Mouse (Mus musculus): ENCODE data around the gene Ifitm3. TPM values are rescaled to one million over a fixed set of nuclear protein-coding genes. Genes with fewer than 3 reads are reported as not detected.
A peak's percentile ranks its signal among the peaks of the same experiment; 100 is the strongest.
"Not testable (repeated sequence)": the region's sequence is repeated elsewhere in the genome, so short reads cannot be mapped to it uniquely, and the experiment has no call there.

The Ifitm3 gene
- polyA plus RNA-seq, 1 experiment from 2014 or later, result 37.3 TPM

DNA sequence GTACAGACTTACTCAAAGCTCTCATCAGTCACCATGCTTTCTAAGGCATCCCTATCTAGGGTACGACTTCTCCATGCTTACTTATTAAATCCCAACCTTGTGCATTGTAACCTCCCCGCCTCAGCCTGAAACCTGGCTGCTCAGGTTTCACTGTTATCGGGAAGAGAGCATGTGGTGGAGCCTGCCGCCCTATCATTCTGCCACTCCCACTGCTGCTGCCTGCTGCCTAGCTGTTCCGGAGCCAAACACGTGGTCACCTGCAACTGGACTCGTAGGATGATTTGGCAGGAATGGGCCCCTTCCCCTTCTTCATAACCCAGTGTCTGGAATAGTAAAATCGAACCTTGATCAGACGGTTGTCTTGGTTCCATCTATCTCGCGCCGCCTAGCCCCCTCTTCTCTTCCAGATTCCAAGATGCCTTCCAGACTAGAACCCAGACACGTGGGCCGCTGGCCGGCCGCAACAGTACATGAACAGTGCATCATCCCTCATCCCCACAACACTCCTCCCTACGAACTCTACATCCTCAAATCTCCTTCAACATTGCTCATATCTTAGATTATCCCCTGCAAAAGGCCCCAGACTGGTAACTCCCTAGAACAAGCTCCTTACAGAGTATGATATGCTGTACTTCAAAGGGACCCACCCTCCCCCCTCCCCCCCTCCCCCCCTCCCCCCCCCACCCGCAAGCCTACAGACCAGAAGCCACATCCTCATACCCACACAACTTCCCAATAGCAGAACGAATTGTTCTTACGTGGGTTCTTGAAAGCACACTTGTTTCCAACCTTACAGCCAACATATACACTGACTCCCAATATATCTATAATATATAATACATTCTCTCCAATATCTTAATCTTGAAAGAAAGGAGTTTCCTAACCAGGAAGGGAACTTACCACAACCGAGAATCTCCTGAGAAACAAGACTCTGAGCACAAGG lies 27.8 kb upstream of the Ifitm3 start:
- WGBS, result 88% methylated on average over 20 of the region's 21 CpGs
- Histone ChIP-seq H3K4me1 (ENCODE audit: control insufficient read depth, insufficient read depth, low read length) (no peaks in the 10 kb centered on the region), H3K4me3 (ENCODE audit: low read depth, low read length) (no peak overlapping the region), H3K36me3 (ENCODE audit: control insufficient read depth, insufficient read depth, low read length) (no peaks in the 10 kb centered on the region), H3K9ac (ENCODE audit: low read depth, low read length) (no peak overlapping the region), H3K27me3 (ENCODE audit: control insufficient read depth, insufficient read depth, low read depth, low read length) (no peaks in the 10 kb centered on the region), H3K4me2 (ENCODE audit: low read length) (no peak overlapping the region), H3K27ac (ENCODE audit: low read length) (no peak overlapping the region), H3K9me3 (replicated peaks; ENCODE audit: control insufficient read depth, low read length, poor library complexity, severe bottlenecking) (no peaks in the 10 kb centered on the region)
- no peak for ATAC-seq

GRCm38 (mm10) chr7:141036624-141037023 lies 26.1 kb upstream of the Ifitm3 start:
- H3K9ac ChIP-seq (ENCODE audit: low read depth, low read length), result not testable (repeated sequence)

GRCm38 (mm10) chr7:141032458-141033167 lies 22.0 kb upstream of the Ifitm3 start:
- 84% methylated on average over 9 of the region's 9 CpGs for WGBS
- no peak overlapping the region for H3K27ac ChIP-seq (ENCODE audit: low read length)
- H3K9me3 ChIP-seq (replicated peaks; ENCODE audit: control insufficient read depth, low read length, poor library complexity, severe bottlenecking), result no peaks in the 10 kb centered on the region
- ATAC-seq, result no peak
- no peaks in the 10 kb centered on the region for H3K36me3 ChIP-seq (ENCODE audit: control insufficient read depth, insufficient read depth, low read length)
- no peak overlapping the region for H3K4me2 ChIP-seq (ENCODE audit: low read length)
- no peaks in the 10 kb centered on the region for H3K27me3 ChIP-seq (ENCODE audit: control insufficient read depth, insufficient read depth, low read depth, low read length)
- H3K4me1 ChIP-seq (ENCODE audit: control insufficient read depth, insufficient read depth, low read length), result no peaks in the 10 kb centered on the region
- H3K4me3 ChIP-seq (ENCODE audit: low read depth, low read length), result no peak overlapping the region
- H3K9ac ChIP-seq (ENCODE audit: low read depth, low read length), result no peak overlapping the region

More at GRCm38 (mm10) chr7:141036624-141037023, 26.1 kb upstream of the Ifitm3 start:
- WGBS, result 75% methylated on average over 1 of the region's 2 CpGs
- H3K36me3 ChIP-seq (ENCODE audit: control insufficient read depth, insufficient read depth, low read length); H3K4me3 ChIP-seq (ENCODE audit: low read depth, low read length); H3K27me3 ChIP-seq (ENCODE audit: control insufficient read depth, insufficient read depth, low read depth, low read length); H3K4me1 ChIP-seq (ENCODE audit: control insufficient read depth, insufficient read depth, low read length); ATAC-seq; H3K27ac ChIP-seq (ENCODE audit: low read length); H3K4me2 ChIP-seq (ENCODE audit: low read length); H3K9me3 ChIP-seq (replicated peaks; ENCODE audit: control insufficient read depth, low read length, poor library complexity, severe bottlenecking): not testable (repeated sequence)

GRCm38 (mm10) chr7:141030390-141030789 lies 19.8 kb upstream of the Ifitm3 start:
- H3K27ac ChIP-seq (ENCODE audit: low read length), result no peak overlapping the region
- H3K4me2 ChIP-seq (ENCODE audit: low read length), result no peak overlapping the region
- H3K4me1 ChIP-seq (ENCODE audit: control insufficient read depth, insufficient read depth, low read length), result peaks cover 7% of the 10 kb centered on the region
- H3K9ac ChIP-seq (ENCODE audit: low read depth, low read length), result no peak overlapping the region
- H3K9me3 ChIP-seq (replicated peaks; ENCODE audit: control insufficient read depth, low read length, poor library complexity, severe bottlenecking), result no peaks in the 10 kb centered on the region
- WGBS, result 35% methylated on average over 3 of the region's 3 CpGs
- no peaks in the 10 kb centered on the region for H3K27me3 ChIP-seq (ENCODE audit: control insufficient read depth, insufficient read depth, low read depth, low read length)
- no peak for ATAC-seq
- no peak overlapping the region for H3K4me3 ChIP-seq (ENCODE audit: low read depth, low read length)
- no peaks in the 10 kb centered on the region for H3K36me3 ChIP-seq (ENCODE audit: control insufficient read depth, insufficient read depth, low read length)

GRCm38 (mm10) chr7:141028831-141029230 lies 18.3 kb upstream of the Ifitm3 start, which contains the start of gene Gm17387:
Gene Gm17387 (plus strand): TSS chr7:141029131.
- peaks cover 11% of the 10 kb centered on the region for H3K4me1 ChIP-seq (ENCODE audit: control insufficient read depth, insufficient read depth, low read length)
- H3K36me3 ChIP-seq (ENCODE audit: control insufficient read depth, insufficient read depth, low read length), result no peaks in the 10 kb centered on the region
- H3K4me2 ChIP-seq (ENCODE audit: low read length), result no peak within 1 kb of the TSS
- no peaks in the 10 kb centered on the region for H3K9me3 ChIP-seq (replicated peaks; ENCODE audit: control insufficient read depth, low read length, poor library complexity, severe bottlenecking)
- H3K27ac ChIP-seq (ENCODE audit: low read length), result no peak within 1 kb of the TSS
- no peaks in the 10 kb centered on the region for H3K27me3 ChIP-seq (ENCODE audit: control insufficient read depth, insufficient read depth, low read depth, low read length)
- 97% methylated on average over 2 of the region's 2 CpGs for WGBS
- no peak within 1 kb of the TSS for H3K4me3 ChIP-seq (ENCODE audit: low read depth, low read length)
- no peak for ATAC-seq
- no peak within 1 kb of the TSS for H3K9ac ChIP-seq (ENCODE audit: low read depth, low read length)

DNA sequence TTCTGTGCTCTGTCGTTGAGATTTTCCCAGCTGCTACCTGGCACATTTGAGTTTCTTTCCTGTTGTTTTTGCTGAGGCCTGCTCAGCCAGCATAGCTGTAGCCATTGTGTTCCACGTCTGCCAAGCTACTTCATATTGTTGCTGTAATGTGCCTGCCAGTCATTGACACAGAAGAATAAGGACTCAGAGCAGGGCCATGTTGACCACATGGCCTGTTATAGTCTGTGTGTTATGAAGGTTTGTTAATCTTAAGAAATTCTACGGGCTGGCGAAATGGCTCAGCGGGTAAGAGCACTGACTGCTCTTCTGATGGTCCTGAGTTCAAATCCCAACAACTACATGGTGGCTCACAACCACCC lies 16.1 kb upstream of the Ifitm3 start:
- Histone ChIP-seq H3K36me3 (ENCODE audit: control insufficient read depth, insufficient read depth, low read length) (no peaks in the 10 kb centered on the region), H3K9ac (ENCODE audit: low read depth, low read length) (no peak overlapping the region), H3K9me3 (replicated peaks; ENCODE audit: control insufficient read depth, low read length, poor library complexity, severe bottlenecking) (no peaks in the 10 kb centered on the region), H3K4me3 (ENCODE audit: low read depth, low read length) (no peak overlapping the region), H3K27me3 (ENCODE audit: control insufficient read depth, insufficient read depth, low read depth, low read length) (no peaks in the 10 kb centered on the region), H3K4me1 (ENCODE audit: control insufficient read depth, insufficient read depth, low read length) (peaks cover 11% of the 10 kb centered on the region), H3K27ac (ENCODE audit: low read length) (peak overlapping the region; percentile 66), H3K4me2 (ENCODE audit: low read length) (no peak overlapping the region)
- no peak for ATAC-seq
- 48% methylated on average over 5 of the region's 5 CpGs for WGBS

- H3K27ac ChIP-seq (ENCODE audit: low read length), result peak overlapping the region; percentile 66
- H3K4me1 ChIP-seq (ENCODE audit: control insufficient read depth, insufficient read depth, low read length), result peaks cover 11% of the 10 kb centered on the region
- H3K36me3 ChIP-seq (ENCODE audit: control insufficient read depth, insufficient read depth, low read length), result no peaks in the 10 kb centered on the region
- no peak overlapping the region for H3K4me2 ChIP-seq (ENCODE audit: low read length)
- no peak for ATAC-seq
- H3K9ac ChIP-seq (ENCODE audit: low read depth, low read length), result no peak overlapping the region
- H3K4me3 ChIP-seq (ENCODE audit: low read depth, low read length), result no peak overlapping the region
- no peaks in the 10 kb centered on the region for H3K9me3 ChIP-seq (replicated peaks; ENCODE audit: control insufficient read depth, low read length, poor library complexity, severe bottlenecking)
- 21% methylated on average over 6 of the region's 6 CpGs for WGBS
- H3K27me3 ChIP-seq (ENCODE audit: control insufficient read depth, insufficient read depth, low read depth, low read length), result no peaks in the 10 kb centered on the region
Observed at GRCm38 (mm10) chr7:141026097-141026739, 15.6 kb upstream of the Ifitm3 start.

DNA sequence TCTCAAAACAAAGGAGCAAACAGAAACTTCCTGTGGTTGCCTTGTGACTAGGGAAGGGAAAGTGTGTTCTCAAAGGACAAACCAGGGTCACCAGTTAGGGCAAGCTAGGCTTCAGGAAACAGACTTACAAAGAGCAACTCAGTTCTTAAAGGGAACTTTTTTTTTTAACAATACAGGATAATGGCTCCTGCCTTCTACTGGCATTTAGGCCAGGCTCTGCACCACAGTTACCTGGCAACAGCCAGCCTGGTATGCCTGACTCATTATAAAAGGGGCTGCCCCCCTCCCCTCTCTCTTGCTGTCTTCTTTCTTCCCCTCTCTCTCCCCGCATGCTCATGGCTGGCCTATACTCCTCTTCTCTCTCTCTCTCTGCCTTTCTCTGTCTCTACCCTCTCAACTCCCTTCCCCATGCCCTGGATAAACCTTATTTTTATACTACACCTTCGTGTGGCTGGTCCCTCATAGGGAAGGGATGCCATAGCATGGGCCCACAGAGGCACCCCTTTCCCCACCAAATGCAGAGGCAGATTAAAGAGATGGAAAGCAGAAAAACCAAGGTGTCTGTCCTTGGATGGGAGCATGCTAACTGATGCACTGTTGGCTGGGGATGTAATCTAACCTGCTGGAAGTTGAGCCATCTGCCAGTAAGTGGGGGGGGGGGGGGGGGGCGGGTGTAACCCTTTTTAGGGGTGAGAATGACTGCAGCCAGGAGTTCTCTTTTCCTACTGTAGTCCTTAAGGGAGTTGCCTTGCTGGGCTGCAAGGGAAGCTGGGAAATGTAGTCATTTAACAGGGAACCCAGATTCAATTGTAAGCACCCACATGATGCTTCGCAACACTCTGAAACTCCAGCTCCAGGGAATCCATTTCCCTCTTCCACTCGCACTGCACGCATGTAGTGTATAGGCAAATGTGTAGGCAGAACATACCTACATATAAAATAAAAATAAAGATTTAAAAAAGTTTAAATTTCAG lies 14.6 kb upstream of the Ifitm3 start:
- Histone ChIP-seq H3K4me3 (ENCODE audit: low read depth, low read length) (no peak overlapping the region), H3K4me1 (ENCODE audit: control insufficient read depth, insufficient read depth, low read length) (peaks cover 11% of the 10 kb centered on the region), H3K4me2 (ENCODE audit: low read length) (no peak overlapping the region), H3K27ac (ENCODE audit: low read length) (peak overlapping the region; percentile 70), H3K27me3 (ENCODE audit: control insufficient read depth, insufficient read depth, low read depth, low read length) (no peaks in the 10 kb centered on the region), H3K9me3 (replicated peaks; ENCODE audit: control insufficient read depth, low read length, poor library complexity, severe bottlenecking) (no peaks in the 10 kb centered on the region), H3K9ac (ENCODE audit: low read depth, low read length) (no peak overlapping the region), H3K36me3 (ENCODE audit: control insufficient read depth, insufficient read depth, low read length) (no peaks in the 10 kb centered on the region)
- 22% methylated on average over 5 of the region's 6 CpGs for WGBS
- peak; percentile 83 for ATAC-seq
